Mouse (Mus musculus) stomach, embryonic 16.5 days (tissue): Measurements from ENCODE around the gene Syn2. TPM values are rescaled to one million over a fixed set of nuclear protein-coding genes. Genes with fewer than 3 reads are reported as not detected.

Experiments used
- ATAC-seq: fragments of 200-750 bp; cut with Nextera tagmentation; 2 replicates; pipeline ENCODE4 v1.8.0; 2017; ENCODE audit warnings: moderate number of reproducible peaks, moderate TSS enrichment; ENCODE audit not compliant: insufficient read depth, low FRiP score
- H3K27ac ChIP-seq: fragments of 300-500 bp; sonication (generic); 2 replicates; pipeline ENCODE4 v1.5.1; 2014; ENCODE audit warnings: low read length
- H3K27me3 ChIP-seq: fragments of 300-500 bp; sonication (generic); 2 replicates; pipeline ENCODE4 v1.6.1; 2014; ENCODE audit warnings: low read length, control low read depth, mixed read lengths; ENCODE audit not compliant: control insufficient read depth, insufficient read depth
- H3K36me3 ChIP-seq: fragments of 300-500 bp; sonication (generic); 2 replicates; pipeline ENCODE4 v1.6.1; 2014; ENCODE audit warnings: low read length; ENCODE audit not compliant: control insufficient read depth, insufficient read depth
- H3K4me1 ChIP-seq: fragments of 300-500 bp; sonication (generic); 2 replicates; pipeline ENCODE4 v1.6.1; 2014; ENCODE audit warnings: low read length, control low read depth, mixed read lengths; ENCODE audit not compliant: control insufficient read depth, insufficient read depth
- H3K4me2 ChIP-seq: fragments of 300-500 bp; sonication (generic); 2 replicates; pipeline ENCODE4 v1.6.1; 2014; ENCODE audit warnings: low read depth, low read length, mixed read lengths
- H3K4me3 ChIP-seq: fragments of 300-500 bp; sonication (generic); replicated peaks from 2 replicates; pipeline ENCODE4 v1.5.1; 2014; ENCODE audit warnings: mild to moderate bottlenecking, low read length
- H3K9ac ChIP-seq: fragments of 300-500 bp; sonication (generic); 2 replicates; pipeline ENCODE4 v1.6.1; 2014; ENCODE audit warnings: low read length
- H3K9me3 ChIP-seq: fragments of 300-500 bp; sonication (generic); replicated peaks from 2 replicates; pipeline ENCODE4 v1.6.1; 2016; ENCODE audit warnings: low read length, control low read depth; ENCODE audit not compliant: control insufficient read depth
- WGBS: fragments of 180-500 bp; shearing (Covaris S2); extraction: QIAGEN DNeasy Blood & Tissue Kit; methylation state at CpG from one replicate; pipeline ENCODE4 v1.1.7; 2014; 5-methylcytosine and 5-hydroxymethylcytosine counted together
- polyA plus RNA-seq: library from polyadenylated mRNA; unstranded; fragments of >200 nt; fragmentation: Nextera tagmentation; extraction: Ambion mirVana; gene quantifications from 2 replicates; pipeline ENCODE4 v1.2.1, GENCODE M21; 2015

Syn2 gene
- polyA plus RNA-seq, 1 experiment from 2014 or later: 2.2 TPM

DNA sequence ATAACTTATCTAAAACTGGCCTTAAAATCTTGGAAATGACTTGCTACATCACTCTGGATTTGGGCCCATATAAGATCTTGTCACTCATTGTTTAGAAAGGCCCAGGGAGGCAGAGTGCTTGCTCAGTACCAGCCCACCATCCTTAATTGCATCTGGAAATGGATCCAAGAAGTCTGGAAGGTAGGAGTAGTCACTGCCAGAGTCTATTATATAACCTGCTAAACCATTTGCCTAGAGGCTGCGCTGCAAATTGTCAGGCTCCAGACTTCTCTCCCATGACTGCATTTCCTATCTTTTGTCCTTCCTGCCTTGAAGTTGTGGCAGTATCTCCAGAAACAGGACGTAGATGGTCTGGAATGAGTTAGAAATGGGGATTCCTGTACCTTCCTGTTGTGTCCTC, 75.5 kb downstream of the Syn2 start:
- H3K4me3 ChIP-seq: no peak overlapping the region
- H3K36me3 ChIP-seq: no peaks in the 10 kb centered on the region
- no peak overlapping the region for H3K27ac ChIP-seq
- no peaks in the 10 kb centered on the region for H3K9me3 ChIP-seq
- H3K9ac ChIP-seq: no peak overlapping the region
- WGBS: 46% methylated on average over 2 of the region's 2 CpGs
- H3K4me1 ChIP-seq: 0 out of 2 replicates have a peak, but pooled peaks cover 3% of the 10 kb centered on the region
- no peak for ATAC-seq
- H3K27me3 ChIP-seq: no peaks in the 10 kb centered on the region
- H3K4me2 ChIP-seq: no peak overlapping the region

DNA sequence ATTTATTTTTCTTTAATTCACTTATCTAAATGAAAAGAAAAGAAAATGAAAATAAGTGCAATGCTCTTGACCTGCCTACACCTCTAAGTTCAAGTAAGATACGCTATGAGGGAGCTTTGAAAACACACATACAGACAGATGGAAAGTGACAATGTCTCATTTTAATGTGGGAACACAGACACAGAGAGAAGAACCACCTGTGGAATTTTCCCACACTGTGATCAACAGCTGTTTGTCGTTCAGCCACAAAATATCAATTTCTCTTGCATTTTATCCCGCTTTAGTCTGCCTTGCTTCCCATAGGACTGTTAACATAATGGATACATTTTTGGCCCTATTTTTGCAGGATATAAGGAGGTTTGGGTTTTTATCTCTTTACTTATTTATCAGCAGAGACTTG, 76.1 kb downstream of the Syn2 start:
- H3K27me3 ChIP-seq: no peaks in the 10 kb centered on the region

DNA sequence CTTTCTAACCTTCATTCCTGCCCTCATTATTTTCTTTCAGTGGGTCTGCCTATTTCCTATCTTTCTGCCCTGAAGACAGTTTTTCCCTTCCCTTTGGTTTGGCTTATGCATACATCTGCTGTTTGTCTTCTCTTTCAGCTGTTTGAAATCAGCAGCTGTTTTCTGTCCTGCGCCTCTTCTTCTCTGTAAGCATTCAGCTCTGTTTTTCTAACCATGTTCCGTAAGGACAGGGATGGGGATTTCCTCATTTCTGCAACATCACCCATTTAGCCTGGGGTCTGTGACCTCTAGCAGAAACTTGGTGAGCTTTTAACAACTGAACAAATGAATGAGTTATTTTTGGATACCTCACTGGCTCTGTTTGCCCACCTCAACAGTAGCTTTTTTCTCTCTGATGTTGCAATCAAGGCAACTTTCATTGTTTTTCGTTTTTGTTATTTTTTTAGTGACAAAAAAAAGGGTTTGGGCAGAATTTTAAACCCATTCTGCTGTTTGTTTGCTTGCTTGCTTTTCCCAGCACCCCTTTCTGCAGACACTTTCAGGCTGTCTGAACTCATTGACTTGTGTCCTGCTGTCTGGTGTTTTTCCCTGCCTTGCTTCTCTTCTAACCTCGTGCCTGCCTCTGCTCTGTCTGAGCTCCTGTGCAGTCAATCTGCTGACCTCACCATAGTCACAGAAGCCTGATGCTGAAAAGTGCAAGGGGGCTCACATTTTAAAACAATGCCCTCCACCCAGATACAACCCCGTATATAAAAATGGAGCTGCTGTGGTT, 77.6 kb downstream of the Syn2 start:
- no peak overlapping the region for H3K9ac ChIP-seq
- no peaks in the 10 kb centered on the region for H3K9me3 ChIP-seq
- peak overlapping the region; percentile 64 for H3K27ac ChIP-seq
- 37% methylated on average over 5 of the region's 5 CpGs for WGBS
- no peak for ATAC-seq
- H3K4me2 ChIP-seq: no peak overlapping the region
- H3K4me1 ChIP-seq: 0 out of 2 replicates have a peak, but pooled peaks cover 3% of the 10 kb centered on the region
- H3K27me3 ChIP-seq: no peaks in the 10 kb centered on the region
- no peak overlapping the region for H3K4me3 ChIP-seq
- H3K36me3 ChIP-seq: no peaks in the 10 kb centered on the region

More for the DNA sequence above, 76.1 kb downstream of the Syn2 start:
- no peak for ATAC-seq
- no peaks in the 10 kb centered on the region for H3K36me3 ChIP-seq
- H3K9me3 ChIP-seq: no peaks in the 10 kb centered on the region
- no peak overlapping the region for H3K4me3 ChIP-seq
- no peak overlapping the region for H3K27ac ChIP-seq
- no peak overlapping the region for H3K4me2 ChIP-seq
- 0 out of 2 replicates have a peak, but pooled peaks cover 3% of the 10 kb centered on the region for H3K4me1 ChIP-seq
- 46% methylated on average over 3 of the region's 3 CpGs for WGBS
- no peak overlapping the region for H3K9ac ChIP-seq

DNA sequence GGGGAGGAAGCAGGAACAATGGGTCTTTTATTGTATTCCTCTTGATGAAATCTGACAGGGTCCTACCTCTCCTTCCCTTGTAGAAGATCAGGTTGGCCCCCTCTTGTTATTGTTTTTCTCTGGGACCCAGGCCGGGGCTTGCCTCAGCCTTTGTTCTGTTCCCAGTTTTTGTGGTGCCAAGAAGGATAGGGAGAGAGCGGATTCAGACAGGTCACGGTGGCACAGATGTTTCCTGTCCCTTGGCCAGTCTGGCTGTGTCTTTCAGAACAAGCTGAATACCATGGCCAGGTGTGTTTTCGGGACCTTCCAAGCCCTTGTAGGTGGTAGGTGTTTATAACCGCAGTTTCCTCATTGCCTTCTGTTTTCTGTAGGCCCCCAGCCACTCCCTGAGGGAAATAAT, 78.4 kb downstream of the Syn2 start:
- H3K9me3 ChIP-seq: no peaks in the 10 kb centered on the region
- H3K27me3 ChIP-seq: no peaks in the 10 kb centered on the region
- H3K4me1 ChIP-seq: 0 out of 2 replicates have a peak, but pooled peaks cover 3% of the 10 kb centered on the region
- H3K27ac ChIP-seq: peak overlapping the region; percentile 64; the same call in 1 of the 2 replicates
- no peaks in the 10 kb centered on the region for H3K36me3 ChIP-seq
- no peak overlapping the region for H3K4me3 ChIP-seq
- no peak for ATAC-seq
- WGBS: 59% methylated on average over 5 of the region's 5 CpGs
- no peak overlapping the region for H3K4me2 ChIP-seq
- no peak overlapping the region for H3K9ac ChIP-seq

DNA sequence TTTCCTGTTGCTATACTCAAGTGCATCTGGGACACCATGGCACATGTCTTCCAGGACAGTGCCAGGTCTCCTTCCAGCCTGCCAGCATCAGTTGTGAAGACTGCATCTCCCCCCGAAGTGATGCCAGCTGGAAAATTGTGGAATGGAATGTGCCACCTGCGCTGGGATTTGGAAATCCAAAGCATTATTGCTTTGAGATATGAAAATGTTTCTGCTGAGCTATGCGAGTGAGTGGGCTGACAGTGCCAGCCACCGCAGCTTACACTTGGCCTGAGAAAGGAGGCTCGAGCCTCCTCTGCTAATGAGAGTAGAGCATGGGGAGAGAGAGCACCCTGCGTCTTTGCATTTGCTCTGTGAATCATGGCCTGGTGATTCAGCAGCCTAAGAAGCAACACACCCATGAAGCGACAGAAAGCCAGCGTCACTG, 86.5 kb downstream of the Syn2 start:
- Histone ChIP-seq H3K4me2 (no peak overlapping the region), H3K9ac (no peak overlapping the region), H3K4me1 (no peaks in the 10 kb centered on the region), H3K27ac (no peak overlapping the region), H3K9me3 (no peaks in the 10 kb centered on the region), H3K4me3 (no peak overlapping the region), H3K36me3 (no peaks in the 10 kb centered on the region), H3K27me3 (no peaks in the 10 kb centered on the region)
- 77% methylated on average over 8 of the region's 8 CpGs for WGBS
- ATAC-seq: no peak

GRCm38 (mm10) chr6:115225519-115225918, 90.8 kb downstream of the Syn2 start:
- WGBS: 45% methylated on average over 3 of the region's 3 CpGs
- peaks cover 5% of the 10 kb centered on the region for H3K4me1 ChIP-seq
- H3K9me3 ChIP-seq: no peaks in the 10 kb centered on the region
- no peak overlapping the region for H3K4me2 ChIP-seq
- H3K4me3 ChIP-seq: no peak overlapping the region
- no peak overlapping the region for H3K27ac ChIP-seq
- H3K9ac ChIP-seq: no peak overlapping the region
- no peak for ATAC-seq
- no peaks in the 10 kb centered on the region for H3K36me3 ChIP-seq
- H3K27me3 ChIP-seq: no peaks in the 10 kb centered on the region

DNA sequence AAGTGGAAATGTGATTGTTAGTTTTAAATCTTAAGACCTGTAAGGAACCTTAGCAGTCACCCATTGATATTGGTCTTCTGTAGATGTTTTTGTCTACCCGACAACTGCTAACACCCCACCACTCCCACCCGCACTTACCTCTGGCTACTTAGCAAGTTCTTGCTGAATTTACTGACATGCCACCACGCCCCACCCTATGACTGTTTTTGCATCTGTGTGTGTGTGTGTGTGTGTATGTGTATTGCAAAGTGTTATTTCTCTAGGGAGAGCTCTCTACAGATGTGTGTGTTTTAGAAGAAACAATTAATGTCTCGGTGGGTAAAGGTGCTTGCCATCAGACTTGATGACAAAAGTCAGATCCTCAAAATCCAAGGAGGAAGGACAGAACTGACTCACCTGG, 92.3 kb downstream of the Syn2 start, which contains the start of gene Gm17482:
Gene Gm17482 (plus strand): TSS at position 301 of the 400 bp plus-strand sequence.
- H3K4me2 ChIP-seq: no peak within 1 kb of the TSS
- peak within 1 kb of the TSS; percentile 46; the same call in 1 of the 2 replicates for H3K27ac ChIP-seq
- no peaks in the 10 kb centered on the region for H3K36me3 ChIP-seq
- no peaks in the 10 kb centered on the region for H3K9me3 ChIP-seq
- no peak for ATAC-seq
- no peak within 1 kb of the TSS for H3K4me3 ChIP-seq
- H3K27me3 ChIP-seq: no peaks in the 10 kb centered on the region
- peaks cover 12% of the 10 kb centered on the region for H3K4me1 ChIP-seq
- H3K9ac ChIP-seq: no peak within 1 kb of the TSS
- 71% methylated on average over 4 of the region's 4 CpGs for WGBS

GRCm38 (mm10) chr6:115227529-115227928, 92.8 kb downstream of the Syn2 start:
- ATAC-seq: peak; percentile 71
- no peaks in the 10 kb centered on the region for H3K27me3 ChIP-seq
- no peak overlapping the region for H3K27ac ChIP-seq
- peaks cover 13% of the 10 kb centered on the region for H3K4me1 ChIP-seq
- H3K4me3 ChIP-seq: no peak overlapping the region
- no peaks in the 10 kb centered on the region for H3K9me3 ChIP-seq
- H3K4me2 ChIP-seq: no peak overlapping the region
- no peak overlapping the region for H3K9ac ChIP-seq
- H3K36me3 ChIP-seq: no peaks in the 10 kb centered on the region
- 9% methylated on average over 2 of the region's 2 CpGs for WGBS

GRCm38 (mm10) chr6:115230557-115230956, 95.9 kb downstream of the Syn2 start:
- Histone ChIP-seq H3K36me3 (no peaks in the 10 kb centered on the region), H3K9me3 (no peaks in the 10 kb centered on the region), H3K27me3 (no peaks in the 10 kb centered on the region), H3K4me1 (peaks cover 13% of the 10 kb centered on the region), H3K27ac (peak overlapping the region; percentile 43; the same call in 1 of the 2 replicates), H3K4me2 (no peak overlapping the region), H3K4me3 (no peak overlapping the region), H3K9ac (no peak overlapping the region)
- ATAC-seq: no peak
- 70% methylated on average over 3 of the region's 3 CpGs for WGBS
